Mouse (Mus musculus) heart, postnatal 10 days (tissue): ENCODE results near the gene Trp53rkb. TPM values are rescaled to one million over a fixed set of nuclear protein-coding genes. Genes with fewer than 3 reads are reported as not detected.
"Not testable (repeated sequence)": the region's sequence is repeated elsewhere in the genome, so short reads cannot be mapped to it uniquely, and the experiment has no call there.

Experiments
- DNase-seq, 2 experiments: peaks; one replicate each; pipeline ENCODE4 v3.0.0; 2021
- intact Hi-C: fragments of 180-260 bp; cut with DNase I; formaldehyde crosslinking; loops from one replicate; pipeline ENCODE4 v1.15.1; 2025
- total RNA-seq, 2 experiments: library from RNA; stranded (reverse); gene quantifications; 2 replicates each; pipeline ENCODE4 v1.2.3; 2021

Trp53rkb gene
- total RNA-seq, 2 experiments from 2014 or later, result 3.0 to 3.2 TPM

- peak; percentile 92 to 94 for DNase-seq
- intact Hi-C loops, result not testable (repeated sequence)
Measured at GRCm38 (mm10) chr2:166793542-166794214, 1.3 kb downstream of the Trp53rkb start.

GRCm38 (mm10) chr2:166799615-166800472 is 7.5 kb downstream of the Trp53rkb start:
- intact Hi-C loops, result no loop called here
- no peak for DNase-seq

GRCm38 (mm10) chr2:166800473-166800857 is 8.1 kb downstream of the Trp53rkb start:
- DNase-seq, result no peak
- intact Hi-C loops, result no loop called here

- intact Hi-C loops, result no loop called here
- no peak for DNase-seq
Measured at GRCm38 (mm10) chr2:166801436-166801835, 9.1 kb downstream of the Trp53rkb start.

GRCm38 (mm10) chr2:166803298-166803697 is 11.0 kb downstream of the Trp53rkb start:
- intact Hi-C loops, result no loop called here
- DNase-seq, result no peak

GRCm38 (mm10) chr2:166805250-166806172 is 13.2 kb downstream of the Trp53rkb start, which contains the start of gene Arfgef2:
Gene Arfgef2 (plus strand): TSS chr2:166805588.
- DNase-seq, result peak; percentile 90 to 92
- intact Hi-C loops, result no loop called here

- intact Hi-C loops, result no loop called here
- DNase-seq, result peak in 1 of 2 experiments; percentile 23
Measured at GRCm38 (mm10) chr2:166806173-166806705, 13.9 kb downstream of the Trp53rkb start.

- no peak for DNase-seq
Measured at GRCm38 (mm10) chr2:166806813-166807212, 14.5 kb downstream of the Trp53rkb start.

GRCm38 (mm10) chr2:166809499-166809898 is 17.2 kb downstream of the Trp53rkb start:
- intact Hi-C loops, result no loop called here
- no peak for DNase-seq

More at GRCm38 (mm10) chr2:166806813-166807212, 14.5 kb downstream of the Trp53rkb start:
- intact Hi-C loops, result no loop called here

- no peak for DNase-seq
- intact Hi-C loops, result no loop called here
Measured at GRCm38 (mm10) chr2:166810821-166811220, 18.5 kb downstream of the Trp53rkb start.

GRCm38 (mm10) chr2:166818463-166819143 is 26.3 kb downstream of the Trp53rkb start:
- DNase-seq, result no peak
- intact Hi-C loops, result no loop called here

GRCm38 (mm10) chr2:166819849-166820248 is 27.5 kb downstream of the Trp53rkb start:
- intact Hi-C loops, result no loop called here
- DNase-seq, result no peak

- DNase-seq, result no peak
- intact Hi-C loops, result no loop called here
Measured at GRCm38 (mm10) chr2:166820844-166821243, 28.5 kb downstream of the Trp53rkb start.

GRCm38 (mm10) chr2:166821406-166821805 is 29.1 kb downstream of the Trp53rkb start:
- intact Hi-C loops, result no loop called here
- DNase-seq, result no peak

GRCm38 (mm10) chr2:166822119-166822826 is 29.9 kb downstream of the Trp53rkb start:
- no peak for DNase-seq
- intact Hi-C loops, result no loop called here

GRCm38 (mm10) chr2:166822901-166823300 is 30.6 kb downstream of the Trp53rkb start:
- DNase-seq, result no peak
- intact Hi-C loops, result no loop called here

- DNase-seq, result no peak
- intact Hi-C loops, result no loop called here
Measured at GRCm38 (mm10) chr2:166824386-166824785, 32.1 kb downstream of the Trp53rkb start.

GRCm38 (mm10) chr2:166824998-166825397 is 32.7 kb downstream of the Trp53rkb start:
- no peak for DNase-seq
- intact Hi-C loops, result no loop called here
